Mouse (Mus musculus): ENCODE measurements at regions not wholly inside any gene's neighbourhood (a gene's known extent, or its start where the extent isn't known, plus 50 kb on each side); places are given as distances from the start of the nearest gene placed in this dataset.

- no peak for ATAC-seq (replicated peaks; ENCODE audit: extremely low read depth, insufficient read depth, low FRiP score)
- H3K27me3 ChIP-seq (ENCODE audit: control insufficient read depth, insufficient read depth, low read length): peaks cover 29% of the 10 kb centered on the region
Observed at GRCm38 (mm10) chr5:120251697-120252401, 135.6 kb downstream of the Rbm19 start.

GRCm38 (mm10) chr5:120252551-120252950 lies 136.3 kb downstream of the Rbm19 start:
- 9% methylated on average over 8 of the region's 8 CpGs for WGBS
- Histone ChIP-seq H3K4me1 (ENCODE audit: control insufficient read depth, insufficient read depth, low read length) (no peaks in the 10 kb centered on the region), H3K9ac (ENCODE audit: low read length) (no peak overlapping the region), H3K27ac (ENCODE audit: low read length) (no peak overlapping the region), H3K4me3 (ENCODE audit: low read length) (no peak overlapping the region), H3K27me3 (ENCODE audit: control insufficient read depth, insufficient read depth, low read length) (peaks cover 29% of the 10 kb centered on the region), H3K4me2 (ENCODE audit: low read depth, low read length) (no peak overlapping the region), H3K9me3 (replicated peaks; ENCODE audit: control insufficient read depth, low read length) (no peaks in the 10 kb centered on the region), H3K36me3 (ENCODE audit: control insufficient read depth, insufficient read depth) (no peaks in the 10 kb centered on the region)
- ATAC-seq (replicated peaks; ENCODE audit: extremely low read depth, insufficient read depth, low FRiP score): no peak

More at GRCm38 (mm10) chr5:120251697-120252401, 135.6 kb downstream of the Rbm19 start:
- 16% methylated on average over 22 of the region's 22 CpGs for WGBS
- peak overlapping the region; percentile 15 for H3K4me3 ChIP-seq (ENCODE audit: low read length)
- no peaks in the 10 kb centered on the region for H3K9me3 ChIP-seq (replicated peaks; ENCODE audit: control insufficient read depth, low read length)
- H3K4me2 ChIP-seq (ENCODE audit: low read depth, low read length): peak overlapping the region; percentile 31; the same call in 1 of the 2 replicates
- H3K4me1 ChIP-seq (ENCODE audit: control insufficient read depth, insufficient read depth, low read length): no peaks in the 10 kb centered on the region
- H3K36me3 ChIP-seq (ENCODE audit: control insufficient read depth, insufficient read depth): no peaks in the 10 kb centered on the region
- no peak overlapping the region for H3K27ac ChIP-seq (ENCODE audit: low read length)
- H3K9ac ChIP-seq (ENCODE audit: low read length): no peak overlapping the region

GRCm38 (mm10) chr5:120262715-120263273 lies 146.5 kb downstream of the Rbm19 start:
- ATAC-seq (replicated peaks; ENCODE audit: extremely low read depth, insufficient read depth, low FRiP score): no peak
- 39% methylated on average over 14 of the region's 14 CpGs for WGBS
- peaks cover 27% of the 10 kb centered on the region for H3K27me3 ChIP-seq (ENCODE audit: control insufficient read depth, insufficient read depth, low read length)

GRCm38 (mm10) chr5:120269416-120269860 lies 153.2 kb downstream of the Rbm19 start:
- Histone ChIP-seq H3K4me3 (ENCODE audit: low read length) (no peak overlapping the region), H3K4me2 (ENCODE audit: low read depth, low read length) (peak overlapping the region; percentile 20; the same call in 1 of the 2 replicates), H3K27me3 (ENCODE audit: control insufficient read depth, insufficient read depth, low read length) (peaks cover 26% of the 10 kb centered on the region), H3K9me3 (replicated peaks; ENCODE audit: control insufficient read depth, low read length) (peaks cover 6% of the 10 kb centered on the region), H3K9ac (ENCODE audit: low read length) (no peak overlapping the region), H3K36me3 (ENCODE audit: control insufficient read depth, insufficient read depth) (no peaks in the 10 kb centered on the region), H3K4me1 (ENCODE audit: control insufficient read depth, insufficient read depth, low read length) (no peaks in the 10 kb centered on the region), H3K27ac (ENCODE audit: low read length) (no peak overlapping the region)
- no peak for ATAC-seq (replicated peaks; ENCODE audit: extremely low read depth, insufficient read depth, low FRiP score)
- 4% methylated on average over 22 of the region's 22 CpGs for WGBS

More at GRCm38 (mm10) chr5:120262715-120263273, 146.5 kb downstream of the Rbm19 start:
- Histone ChIP-seq H3K4me3 (ENCODE audit: low read length) (no peak overlapping the region), H3K27ac (ENCODE audit: low read length) (no peak overlapping the region), H3K9ac (ENCODE audit: low read length) (no peak overlapping the region), H3K4me1 (ENCODE audit: control insufficient read depth, insufficient read depth, low read length) (no peaks in the 10 kb centered on the region), H3K9me3 (replicated peaks; ENCODE audit: control insufficient read depth, low read length) (no peaks in the 10 kb centered on the region), H3K36me3 (ENCODE audit: control insufficient read depth, insufficient read depth) (no peaks in the 10 kb centered on the region), H3K4me2 (ENCODE audit: low read depth, low read length) (no peak overlapping the region)

GRCm38 (mm10) chr5:120270887-120271616 lies 154.8 kb downstream of the Rbm19 start:
- H3K9ac ChIP-seq (ENCODE audit: low read length): no peak overlapping the region
- no peaks in the 10 kb centered on the region for H3K4me1 ChIP-seq (ENCODE audit: control insufficient read depth, insufficient read depth, low read length)
- H3K36me3 ChIP-seq (ENCODE audit: control insufficient read depth, insufficient read depth): no peaks in the 10 kb centered on the region
- no peak overlapping the region for H3K27ac ChIP-seq (ENCODE audit: low read length)
- H3K9me3 ChIP-seq (replicated peaks; ENCODE audit: control insufficient read depth, low read length): peaks cover 6% of the 10 kb centered on the region
- 58% methylated on average over 14 of the region's 14 CpGs for WGBS
- peaks cover 24% of the 10 kb centered on the region for H3K27me3 ChIP-seq (ENCODE audit: control insufficient read depth, insufficient read depth, low read length)
- H3K4me3 ChIP-seq (ENCODE audit: low read length): no peak overlapping the region
- no peak overlapping the region for H3K4me2 ChIP-seq (ENCODE audit: low read depth, low read length)
- ATAC-seq (replicated peaks; ENCODE audit: extremely low read depth, insufficient read depth, low FRiP score): no peak

- no peak overlapping the region for H3K4me3 ChIP-seq (ENCODE audit: low read length)
- no peak overlapping the region for H3K27ac ChIP-seq (ENCODE audit: low read length)
- no peaks in the 10 kb centered on the region; the same call in 1 of the 2 replicates for H3K4me1 ChIP-seq (ENCODE audit: control insufficient read depth, insufficient read depth, low read length)
- H3K9ac ChIP-seq (ENCODE audit: low read length): no peak overlapping the region
- 72% methylated on average over 9 of the region's 9 CpGs for WGBS
- no peak for ATAC-seq (replicated peaks; ENCODE audit: extremely low read depth, insufficient read depth, low FRiP score)
- peaks cover 25% of the 10 kb centered on the region for H3K27me3 ChIP-seq (ENCODE audit: control insufficient read depth, insufficient read depth, low read length)
- H3K9me3 ChIP-seq (replicated peaks; ENCODE audit: control insufficient read depth, low read length): peaks cover 6% of the 10 kb centered on the region
- H3K36me3 ChIP-seq (ENCODE audit: control insufficient read depth, insufficient read depth): no peaks in the 10 kb centered on the region
- H3K4me2 ChIP-seq (ENCODE audit: low read depth, low read length): no peak overlapping the region
Observed at GRCm38 (mm10) chr5:120276229-120276628, 155.3 kb upstream of the Lhx5 start.

GRCm38 (mm10) chr5:120280321-120280720 lies 151.2 kb upstream of the Lhx5 start:
- WGBS: under 1% methylated on average over 13 of the region's 13 CpGs
- H3K27me3 ChIP-seq (ENCODE audit: control insufficient read depth, insufficient read depth, low read length): peaks cover 59% of the 10 kb centered on the region
- no peak overlapping the region for H3K4me2 ChIP-seq (ENCODE audit: low read depth, low read length)
- no peaks in the 10 kb centered on the region for H3K36me3 ChIP-seq (ENCODE audit: control insufficient read depth, insufficient read depth)
- ATAC-seq (replicated peaks; ENCODE audit: extremely low read depth, insufficient read depth, low FRiP score): no peak
- no peak overlapping the region for H3K9ac ChIP-seq (ENCODE audit: low read length)
- no peaks in the 10 kb centered on the region for H3K9me3 ChIP-seq (replicated peaks; ENCODE audit: control insufficient read depth, low read length)
- H3K4me3 ChIP-seq (ENCODE audit: low read length): no peak overlapping the region
- no peaks in the 10 kb centered on the region; the same call in 1 of the 2 replicates for H3K4me1 ChIP-seq (ENCODE audit: control insufficient read depth, insufficient read depth, low read length)
- no peak overlapping the region for H3K27ac ChIP-seq (ENCODE audit: low read length)

- ATAC-seq (replicated peaks; ENCODE audit: extremely low read depth, insufficient read depth, low FRiP score): no peak
- no peaks in the 10 kb centered on the region for H3K9me3 ChIP-seq (replicated peaks; ENCODE audit: control insufficient read depth, low read length)
- H3K4me1 ChIP-seq (ENCODE audit: control insufficient read depth, insufficient read depth, low read length): no peaks in the 10 kb centered on the region; the same call in 1 of the 2 replicates
- peaks cover 67% of the 10 kb centered on the region for H3K27me3 ChIP-seq (ENCODE audit: control insufficient read depth, insufficient read depth, low read length)
- H3K27ac ChIP-seq (ENCODE audit: low read length): no peak overlapping the region
- no peak overlapping the region for H3K4me3 ChIP-seq (ENCODE audit: low read length)
- H3K4me2 ChIP-seq (ENCODE audit: low read depth, low read length): no peak overlapping the region
- H3K9ac ChIP-seq (ENCODE audit: low read length): no peak overlapping the region
- whole genome bisulfite sequencing: 3% methylated on average over 22 of the region's 22 CpGs
- H3K36me3 ChIP-seq (ENCODE audit: control insufficient read depth, insufficient read depth): no peaks in the 10 kb centered on the region
Observed at GRCm38 (mm10) chr5:120280991-120281602, 150.4 kb upstream of the Lhx5 start.
